Mouse (Mus musculus) kidney, embryonic 16.5 days (tissue): ENCODE data around the gene Ets2. TPM values are rescaled to one million over a fixed set of nuclear protein-coding genes. Genes with fewer than 3 reads are reported as not detected.

Experiments
- ATAC-seq: fragments of 200-750 bp; cut with Nextera tagmentation; 2 replicates; pipeline ENCODE4 v1.8.0; 2017; ENCODE audit warnings: moderate TSS enrichment; ENCODE audit not compliant: low FRiP score, low TSS enrichment
- H3K27ac ChIP-seq: fragments of 300-500 bp; sonication (generic); 2 replicates; pipeline ENCODE4 v1.5.1; 2014; ENCODE audit warnings: low read length
- H3K27me3 ChIP-seq: fragments of 300-500 bp; sonication (generic); 2 replicates; pipeline ENCODE4 v1.6.1; 2014; ENCODE audit warnings: low read length, control low read depth, mixed read lengths; ENCODE audit not compliant: insufficient read depth
- H3K36me3 ChIP-seq: fragments of 300-500 bp; sonication (generic); 2 replicates; pipeline ENCODE4 v1.6.1; 2014; ENCODE audit warnings: low read length, control low read depth, mixed read lengths; ENCODE audit not compliant: insufficient read depth
- H3K4me1 ChIP-seq: fragments of 300-500 bp; sonication (generic); 2 replicates; pipeline ENCODE4 v1.6.1; 2014; ENCODE audit warnings: low read length, control low read depth, mixed read lengths; ENCODE audit not compliant: insufficient read depth
- H3K4me2 ChIP-seq: fragments of 300-500 bp; sonication (generic); replicated peaks from 2 replicates; pipeline ENCODE4 v1.6.1; 2014; ENCODE audit warnings: low read depth, low read length
- H3K4me3 ChIP-seq: fragments of 300-500 bp; sonication (generic); 2 replicates; pipeline ENCODE4 v1.5.1; 2014; ENCODE audit warnings: mild to moderate bottlenecking, low read length
- H3K9ac ChIP-seq: fragments of 300-500 bp; sonication (generic); replicated peaks from 2 replicates; pipeline ENCODE4 v1.6.1; 2014; ENCODE audit warnings: low read length
- H3K9me3 ChIP-seq: fragments of 300-500 bp; sonication (generic); 2 replicates; pipeline ENCODE4 v1.6.1; 2016; ENCODE audit warnings: low read length, control low read depth
- WGBS: fragments of 180-500 bp; shearing (Covaris S2); extraction: QIAGEN DNeasy Blood & Tissue Kit; methylation state at CpG from one replicate; pipeline ENCODE4 v1.1.7; 2014; 5-methylcytosine and 5-hydroxymethylcytosine counted together
- polyA plus RNA-seq: library from polyadenylated mRNA; unstranded; fragments of >200 nt; fragmentation: Nextera tagmentation; extraction: Ambion mirVana; gene quantifications from 2 replicates; pipeline ENCODE4 v1.2.1, GENCODE M21; 2015

Gene Ets2
- polyA plus RNA-seq, 1 experiment from 2014 or later = 69.3 TPM

DNA sequence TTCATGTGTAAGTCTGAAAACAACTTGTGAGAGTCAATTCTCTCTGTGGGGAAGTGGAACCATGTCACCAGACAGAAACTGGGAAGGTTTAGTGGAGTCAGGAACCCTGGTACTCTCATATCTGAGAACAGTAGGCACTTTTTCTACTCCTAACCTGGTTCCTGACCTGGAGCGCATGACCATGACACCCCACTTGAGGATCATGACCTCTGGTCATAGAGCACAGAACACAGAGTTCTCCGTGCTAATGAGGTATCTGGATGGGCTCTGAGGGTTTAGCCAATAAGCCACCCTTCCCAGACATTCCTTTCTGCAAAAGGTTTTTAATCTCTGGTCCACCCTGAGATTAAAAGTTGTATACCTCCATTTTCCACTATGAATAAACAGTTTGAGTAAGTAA is 22.4 kb downstream of the Ets2 start:
- H3K36me3 ChIP-seq = peaks cover 25% of the 10 kb centered on the region
- peaks cover 9% of the 10 kb centered on the region for H3K9me3 ChIP-seq
- H3K27ac ChIP-seq = no peak overlapping the region
- ATAC-seq = no peak
- 91% methylated on average over 2 of the region's 2 CpGs for WGBS
- H3K27me3 ChIP-seq = no peaks in the 10 kb centered on the region
- peaks cover 5% of the 10 kb centered on the region; the same call in 1 of the 2 replicates for H3K4me1 ChIP-seq
- no peak overlapping the region for H3K9ac ChIP-seq
- no peak overlapping the region for H3K4me2 ChIP-seq
- no peak overlapping the region for H3K4me3 ChIP-seq

DNA sequence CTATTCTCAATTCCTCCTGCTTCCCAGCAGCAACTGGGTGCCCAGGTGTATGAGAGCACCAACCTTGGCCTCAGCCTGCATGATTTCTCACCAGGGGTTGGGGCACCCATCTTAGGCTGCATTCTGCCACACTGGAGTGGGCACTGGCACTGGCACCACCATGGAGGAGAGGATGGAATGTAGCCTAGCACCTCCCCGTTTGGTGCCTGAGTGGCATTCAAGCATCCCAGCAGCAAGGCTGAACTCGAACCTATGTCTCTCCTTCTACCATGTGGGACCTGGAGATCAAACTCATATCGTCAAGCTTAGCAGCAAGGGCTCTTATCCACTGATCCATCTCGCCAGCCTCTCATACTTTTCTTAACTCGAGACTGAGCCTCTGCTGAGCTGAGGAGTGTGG is 22.9 kb downstream of the Ets2 start:
- peaks cover 21% of the 10 kb centered on the region for H3K36me3 ChIP-seq
- peaks cover 6% of the 10 kb centered on the region; the same call in 1 of the 2 replicates for H3K4me1 ChIP-seq
- no peak overlapping the region for H3K4me2 ChIP-seq
- WGBS = 75% methylated on average over 5 of the region's 5 CpGs
- no peak overlapping the region for H3K4me3 ChIP-seq
- H3K9me3 ChIP-seq = peaks cover 9% of the 10 kb centered on the region
- H3K27me3 ChIP-seq = no peaks in the 10 kb centered on the region
- no peak overlapping the region for H3K9ac ChIP-seq
- no peak for ATAC-seq
- no peak overlapping the region for H3K27ac ChIP-seq

DNA sequence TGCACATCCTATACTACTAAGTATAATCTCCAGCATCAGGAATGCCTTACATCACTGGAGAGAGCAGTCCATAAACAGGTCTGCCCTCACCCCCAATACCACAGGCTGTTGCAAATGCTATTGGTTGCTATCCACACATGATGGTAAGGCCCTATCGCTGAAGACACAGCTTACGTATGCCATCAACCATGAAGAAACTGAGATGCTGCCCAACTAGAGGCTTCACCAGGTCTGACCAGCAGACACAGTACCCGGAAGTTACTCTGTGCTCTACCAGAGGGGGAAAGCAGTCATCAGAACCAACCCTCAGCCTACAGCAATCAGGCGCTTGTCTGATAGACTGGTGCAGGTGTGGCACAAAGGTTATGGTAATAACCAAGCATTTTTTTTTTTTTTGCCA is 24.9 kb downstream of the Ets2 start:
- Histone ChIP-seq H3K9me3 (no peaks in the 10 kb centered on the region), H3K27me3 (no peaks in the 10 kb centered on the region), H3K4me1 (peaks cover 6% of the 10 kb centered on the region; the same call in 1 of the 2 replicates), H3K4me3 (no peak overlapping the region), H3K9ac (no peak overlapping the region), H3K27ac (no peak overlapping the region), H3K4me2 (no peak overlapping the region), H3K36me3 (peaks cover 2% of the 10 kb centered on the region; the same call in 1 of the 2 replicates)
- no peak for ATAC-seq
- WGBS = 89% methylated on average over 4 of the region's 4 CpGs

DNA sequence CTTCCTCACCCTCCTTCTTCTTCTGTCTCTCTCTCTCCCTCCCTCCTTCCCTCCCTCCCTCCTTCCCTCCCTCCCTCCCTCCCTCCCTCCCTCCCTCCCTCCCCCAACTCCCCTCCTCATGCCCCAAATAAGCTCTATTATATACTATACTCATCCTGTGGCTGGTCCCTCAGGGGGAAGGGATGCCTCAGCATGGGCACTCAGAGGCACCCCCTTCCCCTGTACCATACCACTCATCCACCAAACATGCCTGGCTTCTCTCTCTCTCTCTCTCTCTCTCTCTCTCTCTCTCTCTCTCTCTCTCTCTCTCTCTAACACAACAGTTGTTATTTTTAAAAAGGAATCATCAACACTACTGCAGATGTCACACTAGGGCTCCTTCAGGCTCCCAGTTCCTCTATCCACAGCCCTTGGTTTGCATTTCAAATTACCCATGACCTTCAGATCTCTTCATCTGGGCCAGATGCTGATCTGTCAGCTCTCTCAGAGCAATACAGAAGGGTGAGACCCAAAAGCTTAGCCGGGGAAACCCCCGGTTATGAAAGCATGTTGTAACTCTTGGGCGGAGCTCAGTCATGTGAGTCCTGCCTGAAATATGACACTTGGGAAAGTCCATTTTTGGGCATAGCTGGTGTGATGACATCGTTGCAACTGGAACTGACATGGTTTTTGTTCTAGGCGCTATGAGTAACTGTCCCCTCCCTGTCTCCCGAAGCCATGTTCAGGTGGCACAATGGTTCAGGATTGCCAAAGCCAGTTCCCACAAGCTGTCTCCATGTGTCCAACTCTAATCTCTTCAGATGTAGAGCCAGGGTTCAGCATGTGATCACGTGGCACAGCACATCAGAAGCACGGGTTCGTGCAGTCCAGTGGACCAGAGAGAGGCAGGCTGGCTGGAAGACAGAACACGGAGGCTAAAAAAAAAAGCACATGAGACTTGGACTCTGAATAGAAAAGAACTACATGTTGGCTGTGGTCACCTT is 26.9 kb downstream of the Ets2 start:
- no peaks in the 10 kb centered on the region for H3K36me3 ChIP-seq
- no peaks in the 10 kb centered on the region for H3K27me3 ChIP-seq
- H3K4me2 ChIP-seq = no peak overlapping the region
- ATAC-seq = peak; percentile 50
- no peak overlapping the region for H3K4me3 ChIP-seq
- H3K9ac ChIP-seq = no peak overlapping the region
- H3K9me3 ChIP-seq = no peaks in the 10 kb centered on the region
- H3K27ac ChIP-seq = no peak overlapping the region
- H3K4me1 ChIP-seq = peaks cover 6% of the 10 kb centered on the region; the same call in 1 of the 2 replicates
- 55% methylated on average over 10 of the region's 10 CpGs for WGBS

DNA sequence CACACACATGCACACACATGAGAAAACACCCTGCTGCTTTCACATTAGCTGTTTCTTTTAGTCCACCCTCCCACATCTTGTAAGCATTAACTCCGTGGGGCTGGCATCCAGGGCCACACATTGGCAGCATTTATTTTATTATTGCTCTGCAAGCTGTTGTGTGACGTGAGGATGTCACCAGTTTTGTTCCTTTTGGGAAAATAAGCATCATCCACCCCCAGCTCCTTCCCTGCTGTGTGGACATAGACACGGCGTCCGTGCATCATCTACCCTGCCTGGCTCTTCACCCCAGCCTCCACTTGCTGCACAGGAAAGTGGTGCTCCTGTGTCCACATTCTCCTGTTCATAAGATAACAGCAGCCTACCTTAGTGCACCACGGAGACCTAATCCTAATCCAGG is 27.9 kb downstream of the Ets2 start:
- Histone ChIP-seq H3K27me3 (no peaks in the 10 kb centered on the region), H3K4me3 (no peak overlapping the region), H3K27ac (no peak overlapping the region), H3K36me3 (no peaks in the 10 kb centered on the region), H3K4me1 (peaks cover 6% of the 10 kb centered on the region; the same call in 1 of the 2 replicates), H3K4me2 (no peak overlapping the region), H3K9me3 (no peaks in the 10 kb centered on the region), H3K9ac (no peak overlapping the region)
- 82% methylated on average over 6 of the region's 6 CpGs for WGBS
- ATAC-seq = no peak

DNA sequence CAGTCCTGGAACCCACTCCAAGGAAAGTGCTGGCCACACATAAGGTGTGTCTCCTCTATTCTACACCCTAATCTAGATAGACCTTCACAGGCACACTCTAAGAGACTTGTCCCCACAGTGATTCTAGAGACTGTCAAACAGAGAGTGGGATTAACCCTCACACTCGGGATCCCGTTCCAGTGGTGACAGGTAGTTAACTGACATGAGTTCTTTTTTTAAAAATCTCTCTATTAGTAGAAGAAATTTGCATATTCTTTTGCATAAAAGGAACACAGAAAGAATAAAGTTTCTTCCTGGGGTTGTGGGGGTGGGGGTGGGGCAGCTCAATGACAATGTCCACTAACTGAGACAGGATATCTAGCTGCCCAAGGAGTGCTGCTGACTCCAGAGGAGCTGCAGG is 32.9 kb downstream of the Ets2 start:
- Histone ChIP-seq H3K4me1 (no peaks in the 10 kb centered on the region), H3K27ac (no peak overlapping the region), H3K4me3 (no peak overlapping the region), H3K9me3 (no peaks in the 10 kb centered on the region), H3K36me3 (no peaks in the 10 kb centered on the region), H3K9ac (no peak overlapping the region), H3K4me2 (no peak overlapping the region), H3K27me3 (no peaks in the 10 kb centered on the region)
- no peak for ATAC-seq
- 75% methylated on average over 2 of the region's 2 CpGs for WGBS

DNA sequence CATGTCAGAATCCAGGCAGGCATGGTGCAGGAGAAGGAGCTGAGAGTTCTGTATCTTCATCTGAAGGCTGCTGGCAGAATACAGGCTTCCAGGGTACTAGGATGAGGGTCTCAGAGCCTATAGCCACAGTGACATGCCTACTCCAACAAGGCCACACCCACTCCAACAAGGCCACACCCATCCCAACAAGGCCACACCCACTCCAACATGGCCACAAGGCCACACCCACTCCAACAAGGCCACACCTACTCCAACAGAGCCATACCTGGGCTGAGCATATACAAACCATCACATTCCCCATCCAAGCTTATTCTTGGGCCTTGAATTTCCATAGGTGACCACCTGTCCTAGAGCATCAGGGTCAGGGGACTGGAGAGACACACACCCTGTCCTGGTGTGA is 34.2 kb downstream of the Ets2 start:
- Histone ChIP-seq H3K36me3 (no peaks in the 10 kb centered on the region), H3K9ac (no peak overlapping the region), H3K4me2 (no peak overlapping the region), H3K4me3 (no peak overlapping the region), H3K27me3 (no peaks in the 10 kb centered on the region), H3K4me1 (0 out of 2 replicates have a peak, but pooled peaks cover 2% of the 10 kb centered on the region), H3K9me3 (no peaks in the 10 kb centered on the region), H3K27ac (no peak overlapping the region)
- ATAC-seq = no peak

DNA sequence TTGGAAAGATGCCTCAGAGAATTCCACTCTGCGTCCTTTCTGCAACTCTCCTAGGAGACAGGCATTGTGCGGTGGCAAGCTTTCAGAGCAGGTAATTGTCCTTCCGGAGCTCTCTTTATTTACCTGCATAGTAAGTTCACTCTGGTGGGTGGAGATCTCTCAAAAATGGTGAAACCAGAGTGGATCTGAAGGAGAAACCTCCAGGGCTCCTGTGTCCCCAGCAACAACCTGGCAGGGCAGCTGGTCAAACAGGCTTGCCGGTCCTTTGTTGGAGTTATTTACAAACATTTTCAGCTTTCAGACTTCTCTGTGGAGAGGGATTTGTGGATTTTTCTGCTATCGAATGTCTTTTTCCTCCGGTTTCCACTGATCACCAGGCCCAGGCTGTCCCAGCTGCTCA is 34.6 kb downstream of the Ets2 start:
- WGBS = 81% methylated on average over 6 of the region's 6 CpGs
- H3K36me3 ChIP-seq = no peaks in the 10 kb centered on the region
- no peak overlapping the region for H3K4me3 ChIP-seq
- ATAC-seq = no peak
- H3K27me3 ChIP-seq = no peaks in the 10 kb centered on the region
- H3K4me1 ChIP-seq = peaks cover 6% of the 10 kb centered on the region; the same call in 1 of the 2 replicates
- no peak overlapping the region for H3K4me2 ChIP-seq
- H3K9me3 ChIP-seq = no peaks in the 10 kb centered on the region
- no peak overlapping the region for H3K9ac ChIP-seq
- no peak overlapping the region for H3K27ac ChIP-seq

DNA sequence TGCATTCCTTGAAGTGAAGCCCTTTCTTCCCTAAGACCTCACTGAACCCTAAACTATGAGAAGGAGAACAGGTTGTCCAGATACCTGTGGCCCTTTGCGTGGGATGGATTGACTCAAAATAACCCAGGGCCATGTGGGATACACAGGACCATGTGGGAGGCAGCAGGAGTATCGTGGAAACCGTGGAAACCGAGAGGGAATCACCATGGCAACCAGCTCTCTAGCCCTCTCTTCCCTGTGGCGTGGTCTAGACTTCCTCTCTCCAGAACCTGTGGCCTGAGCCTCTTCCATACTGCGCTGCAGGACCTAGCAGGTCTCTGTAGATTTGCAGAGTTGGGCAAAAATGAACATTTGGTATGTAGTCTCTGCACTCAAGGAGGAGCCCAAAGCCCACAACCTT is 37.6 kb downstream of the Ets2 start:
- Histone ChIP-seq H3K4me2 (no peak overlapping the region), H3K4me1 (peaks cover 19% of the 10 kb centered on the region), H3K4me3 (no peak overlapping the region), H3K27ac (no peak overlapping the region), H3K27me3 (no peaks in the 10 kb centered on the region), H3K36me3 (no peaks in the 10 kb centered on the region), H3K9me3 (no peaks in the 10 kb centered on the region), H3K9ac (no peak overlapping the region)
- no peak for ATAC-seq
- WGBS = 58% methylated on average over 6 of the region's 6 CpGs

DNA sequence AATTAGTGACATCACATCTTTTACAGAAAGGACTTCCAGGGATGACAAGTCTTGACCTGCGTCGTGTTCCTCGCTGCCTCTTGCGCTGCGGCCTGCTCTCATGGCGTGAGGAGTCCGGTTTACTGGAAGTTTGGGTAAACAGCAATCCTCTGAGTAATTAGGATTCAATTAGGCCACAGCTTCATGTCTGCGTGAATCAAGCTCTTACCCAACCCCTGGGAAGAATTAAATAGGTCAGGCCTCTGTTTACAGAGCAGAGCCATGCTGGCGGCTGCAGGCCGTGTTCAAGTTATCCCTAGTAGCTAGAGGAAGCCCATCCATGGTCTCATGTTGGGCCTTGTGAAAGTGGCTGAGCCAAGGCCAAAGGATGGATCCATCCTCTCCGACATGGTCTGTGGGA is 39.5 kb downstream of the Ets2 start:
- peaks cover 19% of the 10 kb centered on the region for H3K4me1 ChIP-seq
- no peaks in the 10 kb centered on the region for H3K36me3 ChIP-seq
- no peak overlapping the region for H3K9ac ChIP-seq
- 76% methylated on average over 11 of the region's 11 CpGs for WGBS
- no peak overlapping the region for H3K4me3 ChIP-seq
- H3K9me3 ChIP-seq = no peaks in the 10 kb centered on the region
- no peak overlapping the region for H3K4me2 ChIP-seq
- no peaks in the 10 kb centered on the region for H3K27me3 ChIP-seq
- no peak overlapping the region for H3K27ac ChIP-seq
- no peak; the same call in 1 of the 2 replicates for ATAC-seq
